Mouse (Mus musculus): ENCODE measurements around the gene Sema5b. TPM values are rescaled to one million over a fixed set of nuclear protein-coding genes. Genes with fewer than 3 reads are reported as not detected.
"Not testable (repeated sequence)": the region's sequence is repeated elsewhere in the genome, so short reads cannot be mapped to it uniquely, and the experiment has no call there.

Sema5b gene
- polyA plus RNA-seq, 1 experiment = 0.28 TPM

DNA sequence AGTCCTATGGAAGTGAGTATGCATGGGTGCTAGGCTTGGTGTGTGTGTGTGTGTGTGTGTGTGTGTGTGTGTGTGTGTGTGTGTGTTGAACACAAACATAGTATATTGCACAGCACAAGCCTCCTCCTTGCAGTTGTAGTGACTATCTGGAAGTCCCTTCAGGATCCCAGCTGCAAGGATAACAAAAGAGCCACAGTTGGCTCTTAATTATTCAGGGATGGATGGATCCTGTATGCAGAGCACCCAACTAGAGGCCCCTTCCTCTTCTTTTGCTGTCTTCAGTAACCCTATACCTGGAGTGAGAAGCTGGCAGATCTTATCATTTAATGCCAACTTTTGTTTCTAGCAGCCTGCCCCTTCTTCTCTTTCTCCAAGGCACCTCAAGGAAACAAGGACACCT lies 7.0 kb downstream of the Sema5b start:
- Histone ChIP-seq H3K4me3 (ENCODE audit: extremely low read depth, insufficient read depth, insufficient read length) (no peak overlapping the region), H3K27me3 (ENCODE audit: control insufficient read depth, insufficient read depth, low read length) (no peaks in the 10 kb centered on the region), H3K4me1 (ENCODE audit: control insufficient read depth, insufficient read depth, insufficient read length) (no peaks in the 10 kb centered on the region), H3K36me3 (ENCODE audit: control insufficient read depth, insufficient read depth, low read length) (no peaks in the 10 kb centered on the region), H3K27ac (ENCODE audit: insufficient read depth, low read length) (no peak overlapping the region)
- DNase-seq (ENCODE audit: low read depth in 1 of 2, low spot score in 2 of 2) = no peak
- TF ChIP-seq CTCF (IDR thresholded peaks at IDR 0.05; ENCODE audit: extremely low read depth, insufficient read depth, insufficient read length, insufficient replicate concordance) (no peak), POLR2A (IDR thresholded peaks at IDR 0.05; ENCODE audit: low read depth, low read length) (no peak)

DNA sequence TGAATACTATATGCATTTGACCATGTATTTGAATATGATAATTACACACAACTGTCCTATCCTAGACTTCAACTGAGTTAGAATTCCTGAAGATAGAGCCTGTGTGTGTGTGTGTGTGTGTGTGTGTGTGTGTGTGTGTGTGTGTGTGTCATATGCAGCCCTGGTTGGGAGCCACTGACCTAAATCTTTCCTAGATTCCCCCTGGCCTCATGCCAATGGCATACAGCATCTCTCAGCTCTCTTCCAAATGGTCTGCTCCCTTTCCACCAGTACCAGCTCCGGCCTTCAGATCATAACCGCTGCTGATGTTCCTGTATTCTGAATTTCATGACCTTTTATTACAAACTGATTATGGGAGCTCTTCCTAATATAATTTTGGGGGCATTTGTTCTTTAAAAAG lies 8.4 kb downstream of the Sema5b start:
- DNase-seq (ENCODE audit: low read depth in 1 of 2, low spot score in 2 of 2) = no peak
- H3K36me3 ChIP-seq (ENCODE audit: control insufficient read depth, insufficient read depth, low read length) = no peaks in the 10 kb centered on the region
- no peak overlapping the region for H3K27ac ChIP-seq (ENCODE audit: insufficient read depth, low read length)
- no peaks in the 10 kb centered on the region for H3K4me1 ChIP-seq (ENCODE audit: control insufficient read depth, insufficient read depth, insufficient read length)
- no peak for TF ChIP-seq POLR2A (IDR thresholded peaks at IDR 0.05; ENCODE audit: low read depth, low read length)
- TF ChIP-seq CTCF (IDR thresholded peaks at IDR 0.05; ENCODE audit: extremely low read depth, insufficient read depth, insufficient read length, insufficient replicate concordance) = no peak
- H3K4me3 ChIP-seq (ENCODE audit: extremely low read depth, insufficient read depth, insufficient read length) = no peak overlapping the region
- 94% methylated on average over 2 of the region's 2 CpGs for WGBS
- no peaks in the 10 kb centered on the region for H3K27me3 ChIP-seq (ENCODE audit: control insufficient read depth, insufficient read depth, low read length)

DNA sequence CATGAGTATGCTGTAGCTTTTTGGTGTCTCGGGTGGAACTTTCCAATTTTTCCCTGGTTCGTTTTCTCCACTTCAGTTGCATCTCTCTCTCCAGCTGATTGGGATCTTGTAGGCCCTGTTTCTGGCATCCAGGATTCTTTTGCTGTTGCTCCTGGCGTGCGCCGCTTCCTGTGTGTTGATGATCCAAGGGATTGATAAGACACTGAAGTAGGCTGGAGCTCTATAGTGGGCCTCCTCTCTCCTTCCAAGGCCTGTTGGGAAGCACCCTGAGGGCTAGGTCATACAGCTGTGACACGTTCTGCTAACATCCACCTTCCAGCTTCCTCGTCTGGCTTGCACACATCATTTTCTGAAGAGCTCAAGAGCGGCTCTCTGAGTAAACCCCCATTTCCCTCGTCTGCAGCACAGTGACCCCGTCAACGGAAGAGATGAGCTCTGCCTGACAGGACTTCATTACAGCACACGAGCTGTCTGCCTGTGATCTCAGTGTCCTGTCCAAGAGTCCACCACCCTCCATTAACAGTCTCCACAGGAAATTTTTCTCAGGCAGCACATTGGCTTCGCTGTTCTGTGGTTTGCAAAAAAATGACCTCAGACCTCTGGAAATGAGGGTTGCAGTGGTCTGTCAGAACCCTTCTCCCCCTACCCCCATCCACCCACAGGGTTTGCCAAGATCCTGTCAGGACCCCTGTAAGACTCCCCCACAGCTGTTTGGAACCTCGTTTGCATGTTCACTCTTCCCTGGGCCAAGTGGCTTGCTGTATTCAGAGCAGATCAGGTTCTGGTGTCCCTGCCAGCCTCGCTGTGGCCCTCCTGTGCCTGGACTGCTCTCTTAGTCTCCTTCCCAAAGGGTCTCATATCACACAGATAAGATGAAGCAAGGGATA lies 14.9 kb downstream of the Sema5b start:
- Histone ChIP-seq H3K27ac (ENCODE audit: insufficient read depth, low read length) (no peak overlapping the region), H3K36me3 (ENCODE audit: control insufficient read depth, insufficient read depth, low read length) (no peaks in the 10 kb centered on the region), H3K27me3 (ENCODE audit: control insufficient read depth, insufficient read depth, low read length) (no peaks in the 10 kb centered on the region), H3K4me3 (ENCODE audit: extremely low read depth, insufficient read depth, insufficient read length) (no peak overlapping the region), H3K4me1 (ENCODE audit: control insufficient read depth, insufficient read depth, insufficient read length) (no peaks in the 10 kb centered on the region)
- whole genome bisulfite sequencing = 75% methylated on average over 15 of the region's 15 CpGs
- TF ChIP-seq POLR2A (IDR thresholded peaks at IDR 0.05; ENCODE audit: low read depth, low read length) (no peak), CTCF (IDR thresholded peaks at IDR 0.05; ENCODE audit: extremely low read depth, insufficient read depth, insufficient read length, insufficient replicate concordance) (no peak)
- DNase-seq (ENCODE audit: low read depth in 1 of 2, low spot score in 2 of 2) = no peak

DNA sequence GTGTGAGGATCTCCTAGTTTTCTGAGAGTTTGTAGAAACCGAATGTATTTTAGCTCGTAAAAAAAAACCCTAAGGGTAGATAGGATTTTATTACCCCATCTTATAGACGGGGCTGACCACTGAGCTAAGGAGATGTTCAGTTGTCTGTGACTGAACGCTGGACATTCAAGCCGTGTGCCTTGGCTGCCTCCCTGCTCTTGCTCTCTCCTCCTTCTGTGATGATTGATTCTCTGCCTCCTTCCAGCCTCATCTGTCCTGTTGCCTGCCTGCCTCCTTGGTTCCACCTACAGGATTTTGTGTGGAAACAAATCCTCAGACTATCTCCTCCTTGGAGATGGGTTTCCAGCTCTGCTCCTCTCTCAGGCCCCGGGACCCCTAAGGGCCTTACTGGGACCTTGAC lies 16.1 kb downstream of the Sema5b start:
- Histone ChIP-seq H3K27ac (ENCODE audit: insufficient read depth, low read length) (no peak overlapping the region), H3K36me3 (ENCODE audit: control insufficient read depth, insufficient read depth, low read length) (no peaks in the 10 kb centered on the region), H3K4me1 (ENCODE audit: control insufficient read depth, insufficient read depth, insufficient read length) (no peaks in the 10 kb centered on the region), H3K27me3 (ENCODE audit: control insufficient read depth, insufficient read depth, low read length) (no peaks in the 10 kb centered on the region), H3K4me3 (ENCODE audit: extremely low read depth, insufficient read depth, insufficient read length) (no peak overlapping the region)
- WGBS = 85% methylated on average over 6 of the region's 6 CpGs
- TF ChIP-seq POLR2A (IDR thresholded peaks at IDR 0.05; ENCODE audit: low read depth, low read length) = no peak
- no peak for TF ChIP-seq CTCF (IDR thresholded peaks at IDR 0.05; ENCODE audit: extremely low read depth, insufficient read depth, insufficient read length, insufficient replicate concordance)
- no peak for DNase-seq (ENCODE audit: low read depth in 1 of 2, low spot score in 2 of 2)

DNA sequence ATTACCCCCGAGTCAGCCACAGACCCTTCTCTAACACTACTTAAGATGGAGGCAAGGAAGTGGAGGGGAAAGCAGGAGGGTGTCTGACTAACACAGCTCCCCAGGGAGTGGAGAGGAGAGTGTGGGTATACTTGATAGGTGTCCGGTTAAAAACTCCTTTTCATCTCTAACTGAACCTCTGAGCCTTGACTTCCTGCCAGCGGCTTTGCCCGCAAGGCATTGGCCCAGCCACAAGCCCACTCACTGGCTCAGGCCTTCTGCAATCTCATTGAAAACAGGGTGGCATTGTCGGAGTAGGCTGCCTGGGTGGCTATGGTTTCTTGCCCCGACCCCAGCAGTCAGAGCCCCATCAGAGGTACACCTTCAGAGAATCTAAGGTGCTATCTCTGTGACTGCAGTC lies 20.6 kb downstream of the Sema5b start:
- WGBS = 47% methylated on average over 6 of the region's 6 CpGs
- Histone ChIP-seq H3K27me3 (ENCODE audit: control insufficient read depth, insufficient read depth, low read length) (no peaks in the 10 kb centered on the region), H3K4me1 (ENCODE audit: control insufficient read depth, insufficient read depth, insufficient read length) (no peaks in the 10 kb centered on the region), H3K27ac (ENCODE audit: insufficient read depth, low read length) (no peak overlapping the region), H3K4me3 (ENCODE audit: extremely low read depth, insufficient read depth, insufficient read length) (no peak overlapping the region), H3K36me3 (ENCODE audit: control insufficient read depth, insufficient read depth, low read length) (no peaks in the 10 kb centered on the region)
- no peak for DNase-seq (ENCODE audit: low read depth in 1 of 2, low spot score in 2 of 2)
- TF ChIP-seq POLR2A (IDR thresholded peaks at IDR 0.05; ENCODE audit: low read depth, low read length) (no peak), CTCF (IDR thresholded peaks at IDR 0.05; ENCODE audit: extremely low read depth, insufficient read depth, insufficient read length, insufficient replicate concordance) (no peak)

DNA sequence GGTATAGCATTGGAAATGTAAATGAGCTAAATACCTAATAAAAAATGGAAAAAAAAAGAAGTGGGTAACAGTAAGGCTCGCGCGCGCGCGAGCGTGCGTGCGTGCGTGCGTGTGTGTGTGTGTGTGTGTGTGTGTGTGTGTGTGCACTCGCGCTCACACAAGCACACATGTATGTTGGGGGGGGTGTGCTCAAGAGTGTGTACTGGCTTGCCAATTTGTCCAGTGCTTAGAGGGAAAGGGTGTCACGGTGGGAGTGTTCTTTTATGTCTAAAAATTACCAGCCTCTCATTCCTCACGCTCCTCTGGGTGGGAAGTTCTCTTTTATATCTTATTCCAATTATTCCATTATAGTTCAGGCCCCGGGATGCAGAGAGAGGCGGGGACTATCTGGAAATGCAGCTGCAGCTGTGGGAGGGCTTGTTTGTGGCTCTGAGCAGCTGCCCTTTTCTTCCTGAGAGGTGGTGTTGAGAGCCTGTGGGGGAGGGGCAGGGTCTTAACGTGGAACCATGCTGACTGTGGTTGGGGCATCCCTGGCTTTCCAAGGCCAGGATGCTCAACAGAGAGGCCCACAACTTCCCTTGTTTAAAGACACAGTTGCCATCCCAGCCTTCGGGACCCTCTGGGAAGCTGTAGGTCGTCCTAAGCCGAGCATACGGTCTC lies 23.4 kb downstream of the Sema5b start:
- WGBS = 82% methylated on average over 22 of the region's 22 CpGs
- DNase-seq (ENCODE audit: low read depth in 1 of 2, low spot score in 2 of 2) = no peak
- Histone ChIP-seq H3K4me1 (ENCODE audit: control insufficient read depth, insufficient read depth, insufficient read length) (no peaks in the 10 kb centered on the region), H3K27me3 (ENCODE audit: control insufficient read depth, insufficient read depth, low read length) (no peaks in the 10 kb centered on the region), H3K4me3 (ENCODE audit: extremely low read depth, insufficient read depth, insufficient read length) (no peak overlapping the region), H3K36me3 (ENCODE audit: control insufficient read depth, insufficient read depth, low read length) (no peaks in the 10 kb centered on the region), H3K27ac (ENCODE audit: insufficient read depth, low read length) (no peak overlapping the region)
- no peak for TF ChIP-seq CTCF (IDR thresholded peaks at IDR 0.05; ENCODE audit: extremely low read depth, insufficient read depth, insufficient read length, insufficient replicate concordance)
- TF ChIP-seq POLR2A (IDR thresholded peaks at IDR 0.05; ENCODE audit: low read depth, low read length) = no peak

DNA sequence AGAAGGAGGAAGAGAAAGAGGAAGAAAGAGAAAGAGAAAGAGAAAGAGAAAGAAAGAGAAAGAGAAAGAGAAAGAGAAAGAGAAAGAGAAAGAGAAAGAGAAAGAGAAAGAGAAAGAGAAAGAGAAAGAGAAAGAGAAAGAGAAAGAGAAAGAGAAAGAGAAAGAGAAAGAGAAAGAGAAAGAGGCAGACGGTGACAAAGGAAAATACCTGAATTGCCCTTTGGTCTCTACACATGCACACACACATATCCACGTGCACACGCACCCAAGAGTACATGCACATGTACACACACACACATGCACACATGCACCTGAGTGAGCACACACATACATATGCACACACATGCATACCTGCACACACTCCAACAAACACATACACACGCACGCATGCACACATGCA lies 24.7 kb downstream of the Sema5b start:
- H3K36me3 ChIP-seq (ENCODE audit: control insufficient read depth, insufficient read depth, low read length); DNase-seq (ENCODE audit: low read depth in 1 of 2, low spot score in 2 of 2); H3K27ac ChIP-seq (ENCODE audit: insufficient read depth, low read length); H3K27me3 ChIP-seq (ENCODE audit: control insufficient read depth, insufficient read depth, low read length); H3K4me3 ChIP-seq (ENCODE audit: extremely low read depth, insufficient read depth, insufficient read length); H3K4me1 ChIP-seq (ENCODE audit: control insufficient read depth, insufficient read depth, insufficient read length): not testable (repeated sequence)
- WGBS = 95% methylated on average over 5 of the region's 5 CpGs

Data from spleen, adult 2 months (tissue).